Mouse (Mus musculus) spleen, adult 2 months (tissue): Measurements from ENCODE around the gene Olfr12. TPM values are rescaled to one million over a fixed set of nuclear protein-coding genes. Genes with fewer than 3 reads are reported as not detected.

Source experiments
- DNase-seq, 2 experiments: peaks; one replicate each; pipeline versions ENCODE4 v3.0.0 to v3.0.0-alpha.2; 2012 to 2021; ENCODE audit warnings: low spot score in 2 of 2, low read depth in 1 of 2
- H3K27ac ChIP-seq: fragments of 200-500 bp; 2 replicates; pipeline ENCODE4 v1.5.1; 2012; ENCODE audit warnings: low read length, inconsistent platforms; ENCODE audit not compliant: insufficient read depth
- H3K27me3 ChIP-seq: fragments of 200-500 bp; 2 replicates; pipeline ENCODE4 v1.6.1; 2012; ENCODE audit warnings: mild to moderate bottlenecking, moderate library complexity, low read length, inconsistent platforms; ENCODE audit not compliant: control insufficient read depth, insufficient read depth
- H3K36me3 ChIP-seq: fragments of 200-500 bp; 2 replicates; pipeline ENCODE4 v1.6.1; 2012; ENCODE audit warnings: mild to moderate bottlenecking, low read length, inconsistent platforms; ENCODE audit not compliant: control insufficient read depth, insufficient read depth
- H3K4me1 ChIP-seq: fragments of 200-500 bp; 2 replicates; pipeline ENCODE4 v1.6.1; 2011; ENCODE audit warnings: inconsistent platforms; ENCODE audit not compliant: control insufficient read depth, insufficient read depth, insufficient read length
- H3K4me3 ChIP-seq: fragments of 200-500 bp; 2 replicates; pipeline ENCODE4 v1.5.1; 2011; ENCODE audit warnings: mild to moderate bottlenecking, inconsistent platforms; ENCODE audit not compliant: insufficient read depth, insufficient read length; ENCODE audit errors: extremely low read depth
- CTCF ChIP-seq: fragments of 200-500 bp; IDR thresholded peaks from 2 replicates; pipeline ENCODE4 v1.5.1; 2011; ENCODE audit warnings: mild to moderate bottlenecking, inconsistent platforms; ENCODE audit not compliant: insufficient read depth, insufficient read length, insufficient replicate concordance; ENCODE audit errors: extremely low read depth
- POLR2A ChIP-seq: fragments of 200-500 bp; IDR thresholded peaks from 2 replicates; pipeline ENCODE4 v1.6.1; 2011; ENCODE audit warnings: low read depth, low read length, inconsistent platforms
- WGBS: fragments of 180-500 bp; shearing (Covaris S2); methylation state at CpG from one replicate; pipeline ENCODE4 v1.1.7; 2018; 5-methylcytosine and 5-hydroxymethylcytosine counted together
- polyA plus RNA-seq: library from polyadenylated mRNA; depleted of rRNA; stranded (reverse); fragments of >200 nt; gene quantifications from 2 replicates; pipeline ENCODE4 v1.2.3, GENCODE M21; 2012

Gene Olfr12
- polyA plus RNA-seq, 1 experiment = not detected

DNA sequence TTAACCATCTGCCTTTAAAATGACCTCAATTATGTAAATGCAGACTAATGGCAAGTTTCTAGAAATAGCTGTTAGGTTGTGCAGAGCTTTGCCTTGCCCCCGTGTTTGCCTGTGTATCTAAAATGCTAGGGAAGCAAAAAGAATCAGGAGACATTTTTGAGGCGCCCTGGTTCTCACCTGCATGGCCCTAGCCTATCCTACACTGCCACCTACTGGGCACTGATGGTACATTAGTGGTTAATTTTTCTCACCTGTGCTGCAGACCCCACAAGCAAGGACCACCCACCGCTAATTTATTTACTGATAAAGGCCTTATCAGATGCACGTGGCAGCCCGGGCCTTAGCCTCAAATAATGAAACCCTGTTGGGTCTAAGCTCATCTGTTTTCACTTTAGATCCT, 6.6 kb upstream of the Olfr12 start:
- Histone ChIP-seq H3K27me3 (no peaks in the 10 kb centered on the region), H3K4me1 (no peaks in the 10 kb centered on the region), H3K4me3 (no peak overlapping the region), H3K36me3 (no peaks in the 10 kb centered on the region), H3K27ac (no peak overlapping the region)
- TF ChIP-seq POLR2A = no peak
- peak; percentile 67; the same call in 1 of the 2 replicates for TF ChIP-seq CTCF
- WGBS = 6% methylated on average over 5 of the region's 5 CpGs
- peak in 1 of 2 experiments; percentile 37 for DNase-seq

DNA sequence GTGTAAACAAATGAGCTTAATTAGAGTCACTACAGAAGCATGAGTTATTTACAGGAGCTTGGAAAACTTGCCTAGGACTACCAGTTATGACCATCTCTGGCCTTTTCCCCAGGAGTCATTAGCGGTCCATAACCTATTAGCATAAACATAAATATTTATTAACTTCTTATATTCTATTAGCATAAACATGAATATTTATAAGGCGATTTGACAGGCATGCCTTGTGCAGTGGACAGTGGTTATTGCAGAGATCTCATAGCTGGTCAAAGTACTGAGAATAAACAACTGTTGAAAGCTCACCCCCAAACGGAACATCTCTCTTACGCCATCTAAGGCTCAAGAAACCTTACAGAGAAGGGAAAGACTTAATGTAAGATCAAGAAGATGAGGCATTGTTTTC, 4.4 kb upstream of the Olfr12 start:
- H3K36me3 ChIP-seq = no peaks in the 10 kb centered on the region
- no peaks in the 10 kb centered on the region for H3K27me3 ChIP-seq
- WGBS = 54% methylated on average over 4 of the region's 4 CpGs
- no peak overlapping the region for H3K4me3 ChIP-seq
- TF ChIP-seq POLR2A (no peak), CTCF (no peak)
- H3K4me1 ChIP-seq = no peaks in the 10 kb centered on the region
- no peak overlapping the region for H3K27ac ChIP-seq
- DNase-seq = no peak

GRCm38 (mm10) chr1:92614516-92614915, 3.1 kb upstream of the Olfr12 start:
- 4% methylated on average over 1 of the region's 1 CpGs for WGBS
- H3K27me3 ChIP-seq = no peaks in the 10 kb centered on the region
- TF ChIP-seq CTCF (no peak), POLR2A (no peak)
- no peaks in the 10 kb centered on the region for H3K4me1 ChIP-seq
- H3K27ac ChIP-seq = no peak overlapping the region
- no peak for DNase-seq
- no peak overlapping the region for H3K4me3 ChIP-seq
- no peaks in the 10 kb centered on the region for H3K36me3 ChIP-seq

DNA sequence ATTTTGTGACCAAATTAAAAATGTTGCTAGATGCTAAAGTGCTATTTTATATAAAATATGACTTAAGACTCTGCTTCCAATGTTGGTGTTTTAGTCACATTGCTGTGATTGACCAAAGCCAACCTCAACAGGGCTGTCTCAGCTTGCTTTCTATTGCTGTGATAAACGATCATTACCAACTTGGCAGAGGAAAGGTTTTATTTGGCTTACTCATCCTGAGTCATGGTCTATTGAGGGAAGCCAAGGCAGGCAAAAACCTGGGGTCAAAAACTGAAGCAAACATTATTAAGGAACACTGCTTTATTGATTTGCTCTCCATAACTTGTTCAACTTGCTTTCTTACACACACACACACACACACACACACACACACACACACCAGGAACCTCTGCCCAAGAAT, 1.5 kb upstream of the Olfr12 start:
- H3K4me3 ChIP-seq = no peak overlapping the region
- H3K27ac ChIP-seq = no peak overlapping the region
- H3K27me3 ChIP-seq = no peaks in the 10 kb centered on the region
- 36% methylated on average over 1 of the region's 1 CpGs for WGBS
- DNase-seq = no peak
- no peaks in the 10 kb centered on the region for H3K36me3 ChIP-seq
- H3K4me1 ChIP-seq = no peaks in the 10 kb centered on the region
- no peak for TF ChIP-seq POLR2A
- TF ChIP-seq CTCF = no peak

GRCm38 (mm10) chr1:92618360-92618759, 772 bp downstream of the Olfr12 start:
- WGBS = 69% methylated on average over 4 of the region's 4 CpGs
- no peak for DNase-seq
- no peak overlapping the region for H3K4me3 ChIP-seq
- no peaks in the 10 kb centered on the region for H3K27me3 ChIP-seq
- H3K27ac ChIP-seq = no peak overlapping the region
- no peaks in the 10 kb centered on the region for H3K4me1 ChIP-seq
- no peaks in the 10 kb centered on the region for H3K36me3 ChIP-seq
- TF ChIP-seq CTCF (no peak), POLR2A (no peak)

- TF ChIP-seq CTCF (no peak), POLR2A (no peak)
- no peak overlapping the region for H3K27ac ChIP-seq
- 46% methylated on average over 4 of the region's 4 CpGs for WGBS
Measured at GRCm38 (mm10) chr1:92628227-92628626, 10.6 kb downstream of the Olfr12 start.

GRCm38 (mm10) chr1:92632196-92632595, 14.6 kb downstream of the Olfr12 start:
- Histone ChIP-seq H3K27me3 (no peaks in the 10 kb centered on the region), H3K27ac (no peak overlapping the region), H3K4me3 (no peak overlapping the region), H3K36me3 (peaks cover 12% of the 10 kb centered on the region), H3K4me1 (no peaks in the 10 kb centered on the region)
- no peak for DNase-seq
- TF ChIP-seq POLR2A (no peak), CTCF (no peak)
- WGBS = 85% methylated on average over 5 of the region's 5 CpGs

More at GRCm38 (mm10) chr1:92628227-92628626, 10.6 kb downstream of the Olfr12 start:
- Histone ChIP-seq H3K4me1 (no peaks in the 10 kb centered on the region), H3K27me3 (no peaks in the 10 kb centered on the region), H3K4me3 (no peak overlapping the region), H3K36me3 (no peaks in the 10 kb centered on the region)
- DNase-seq = no peak
